Mouse (Mus musculus) liver, postnatal 0 days (tissue): ENCODE measurements around the gene Cebpa.

Source experiments
- CTCF ChIP-seq: sonication (generic); IDR thresholded peaks from 2 replicates; pipeline ENCODE4 v1.5.1; 2016; ENCODE audit warnings: antibody characterized with exemption, low read depth
- EP300 ChIP-seq: IDR thresholded peaks from 2 replicates; pipeline ENCODE4 v1.6.1; 2016; ENCODE audit warnings: antibody characterized with exemption, low read depth, mild to moderate bottlenecking

DNA sequence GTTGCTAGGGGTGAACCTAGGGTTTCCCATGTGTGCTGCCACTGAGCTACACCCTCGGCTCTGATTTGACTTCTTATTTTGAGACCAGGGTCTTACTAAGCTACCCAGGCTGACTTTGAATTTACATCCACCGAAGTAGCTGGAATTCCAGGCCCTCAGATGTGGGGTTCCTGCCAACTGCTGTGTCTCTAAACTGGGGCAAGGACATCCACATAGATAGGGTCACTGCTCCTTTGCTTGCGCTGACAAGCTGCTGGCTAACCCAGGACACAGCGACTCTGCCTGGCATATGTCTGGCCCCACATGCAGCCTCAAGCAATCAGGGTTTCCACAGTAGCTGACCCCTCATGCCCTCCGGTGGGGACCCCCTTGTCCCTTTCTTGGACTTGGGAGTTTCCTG, 5.4 kb upstream of the Cebpa start:
- TF ChIP-seq CTCF (no peak), EP300 (no peak)
